15 mouse cellular contexts compared by ENCODE assay signal in the genomic region with DNA sequence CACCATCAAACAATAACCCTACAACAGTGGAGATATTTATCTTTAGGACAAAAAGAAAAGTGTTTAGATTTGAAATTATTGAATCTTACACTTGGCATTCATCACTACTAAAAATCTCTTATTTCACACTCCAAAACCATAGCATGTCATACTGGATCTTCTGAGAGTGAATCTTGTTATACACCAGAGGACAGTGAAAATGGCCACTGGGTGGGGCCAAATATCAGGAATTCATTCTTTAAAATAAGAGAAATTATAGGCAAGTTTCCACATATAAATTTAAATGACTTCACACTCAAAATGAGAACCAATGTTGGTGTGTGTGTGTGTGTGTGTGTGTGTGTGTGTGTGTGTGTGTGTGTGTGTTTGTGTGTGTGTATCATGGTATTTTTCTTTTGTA.
A peak's percentile ranks its signal among the peaks of the same experiment; 100 is the strongest.
DNase-seq lines count a peak whose midpoint lies in the region; ATAC-seq and TF ChIP-seq lines count a peak whose summit lies in the region.
"Had no signal": no experiment of that assay in that cellular context is flagged by ENCODE, and none has a peak within 500 bp of the region (broad histone marks: within the 10 kb centered on the region; RNA-seq: fewer than 3 reads in every experiment).

No protein-coding gene starts in this region.

- no peaks in the 10 kb centered on the region for H3K4me1 ChIP-seq in forebrain, postnatal 0 days (ENCODE audit: insufficient read depth)
- H3K4me1 ChIP-seq in forebrain, embryonic 13.5 days: 0 out of 2 replicates have a peak, but pooled peaks cover 7% of the 10 kb centered on the region
- H3K4me1 ChIP-seq in kidney, postnatal 0 days (replicated peaks; ENCODE audit: insufficient read depth, low read length): no peaks in the 10 kb centered on the region
- H3K4me1 ChIP-seq in kidney, embryonic 15.5 days: no peaks in the 10 kb centered on the region
- H3K4me1 ChIP-seq in lung, adult 2 months (ENCODE audit: control insufficient read depth, insufficient read depth, low read length): no peaks in the 10 kb centered on the region
- H3K4me1 ChIP-seq: heart, embryonic 13.5 days; stomach, embryonic 15.5 days had no signal

- H3K27me3 ChIP-seq in forebrain, postnatal 0 days (ENCODE audit: insufficient read depth, low read length): no peaks in the 10 kb centered on the region
- no peaks in the 10 kb centered on the region for H3K27me3 ChIP-seq in forebrain, embryonic 13.5 days
- H3K27me3 ChIP-seq in kidney, postnatal 0 days (ENCODE audit: insufficient read depth, low read length): no peaks in the 10 kb centered on the region
- no peaks in the 10 kb centered on the region for H3K27me3 ChIP-seq in kidney, embryonic 15.5 days
- H3K27me3 ChIP-seq: CH12.LX; heart, embryonic 13.5 days; stomach, embryonic 15.5 days had no signal

- no peak for TF ChIP-seq POLR2A in lung, adult 2 months (IDR thresholded peaks at IDR 0.05; ENCODE audit: borderline replicate concordance, extremely low read depth, low read depth, low read length)

- H3K4me3 ChIP-seq in forebrain, postnatal 0 days (ENCODE audit: low read depth, low read length): no peak overlapping the region
- no peak overlapping the region for H3K4me3 ChIP-seq in forebrain, embryonic 13.5 days
- no peak overlapping the region for H3K4me3 ChIP-seq in kidney, postnatal 0 days (replicated peaks; ENCODE audit: low read depth, low read length)
- H3K4me3 ChIP-seq in kidney, embryonic 15.5 days (replicated peaks): no peak overlapping the region
- no peak overlapping the region for H3K4me3 ChIP-seq in lung, adult 2 months (replicated peaks; ENCODE audit: extremely low read depth, low read depth, low read length)
- H3K4me3 ChIP-seq: heart, embryonic 13.5 days; stomach, embryonic 15.5 days had no signal

- no peak overlapping the region for H3K27ac ChIP-seq in forebrain, postnatal 0 days (ENCODE audit: low read depth, low read length)
- no peak overlapping the region for H3K27ac ChIP-seq in forebrain, embryonic 13.5 days
- H3K27ac ChIP-seq in kidney, postnatal 0 days: no peak overlapping the region
- H3K27ac ChIP-seq in kidney, embryonic 15.5 days: no peak overlapping the region
- H3K27ac ChIP-seq: heart, embryonic 13.5 days; macrophage; stomach, embryonic 15.5 days had no signal

- H3K9ac ChIP-seq in forebrain, postnatal 0 days: no peak overlapping the region
- H3K9ac ChIP-seq in forebrain, embryonic 13.5 days: no peak overlapping the region
- H3K9ac ChIP-seq in kidney, postnatal 0 days (ENCODE audit: low read depth, low read length): no peak overlapping the region
- no peak overlapping the region for H3K9ac ChIP-seq in kidney, embryonic 15.5 days
- H3K9ac ChIP-seq: heart, embryonic 13.5 days; stomach, embryonic 15.5 days had no signal

- ATAC-seq in forebrain, postnatal 0 days: no peak
- ATAC-seq in forebrain, embryonic 13.5 days: no peak
- ATAC-seq in kidney, postnatal 0 days (replicated peaks; ENCODE audit: low FRiP score, low read depth): no peak
- ATAC-seq in kidney, embryonic 15.5 days (replicated peaks; ENCODE audit: low FRiP score): no peak
- ATAC-seq: inflammation-experienced regulatory T-cells, adult 6 months had no signal

- H3K9me3 ChIP-seq in forebrain, postnatal 0 days (ENCODE audit: low read length): no peaks in the 10 kb centered on the region
- H3K9me3 ChIP-seq in forebrain, embryonic 13.5 days (replicated peaks): no peaks in the 10 kb centered on the region
- no peaks in the 10 kb centered on the region for H3K9me3 ChIP-seq in kidney, postnatal 0 days (replicated peaks; ENCODE audit: low read length)
- H3K9me3 ChIP-seq in kidney, embryonic 15.5 days (replicated peaks): no peaks in the 10 kb centered on the region
- H3K9me3 ChIP-seq: heart, embryonic 13.5 days; stomach, embryonic 15.5 days had no signal

- H3K4me2 ChIP-seq in forebrain, postnatal 0 days (ENCODE audit: low read depth): no peak overlapping the region
- no peak overlapping the region for H3K4me2 ChIP-seq in forebrain, embryonic 13.5 days
- no peak overlapping the region for H3K4me2 ChIP-seq in kidney, postnatal 0 days (ENCODE audit: low read length)
- H3K4me2 ChIP-seq in kidney, embryonic 15.5 days: no peak overlapping the region
- H3K4me2 ChIP-seq: heart, embryonic 13.5 days; stomach, embryonic 15.5 days had no signal

- peak; percentile 6; the same call in 1 of the 2 replicates for TF ChIP-seq CTCF in forebrain, postnatal 0 days (IDR thresholded peaks at IDR 0.05; ENCODE audit: low read depth)
- TF ChIP-seq CTCF in kidney, postnatal 0 days (IDR thresholded peaks at IDR 0.05; ENCODE audit: low read depth): peak; percentile 49; the same call in 1 of the 2 replicates
- no peak for TF ChIP-seq CTCF in lung, adult 2 months (IDR thresholded peaks at IDR 0.05; ENCODE audit: insufficient read depth, low read length)

- H3K36me3 ChIP-seq in forebrain, postnatal 0 days (ENCODE audit: insufficient read depth): no peaks in the 10 kb centered on the region
- H3K36me3 ChIP-seq in forebrain, embryonic 13.5 days (ENCODE audit: poor library complexity, severe bottlenecking): no peaks in the 10 kb centered on the region
- no peaks in the 10 kb centered on the region for H3K36me3 ChIP-seq in kidney, postnatal 0 days (ENCODE audit: insufficient read depth, low read length)
- H3K36me3 ChIP-seq in kidney, embryonic 15.5 days: no peaks in the 10 kb centered on the region
- H3K36me3 ChIP-seq: heart, embryonic 13.5 days; stomach, embryonic 15.5 days had no signal

- peak; percentile 11 for DNase-seq in forebrain, postnatal 0 days
- peak; percentile 39 for DNase-seq in kidney, postnatal 0 days (ENCODE audit: low spot score)
- DNase-seq in lung, postnatal 10 days: peak; percentile 21
- DNase-seq in lung, adult 2 months: no peak
- DNase-seq in lung, postnatal 14 days: peak; percentile 13
- no peak for DNase-seq in urinary bladder, postnatal 10 days (ENCODE audit: low spot score)
- DNase-seq: liver; thymus, postnatal 4 days had no signal

Comparison
In these comparisons a context has a peak if more than half of its experiments do, and no peak if none do; other contexts are left out.
1. DNase-seq: peak in forebrain, postnatal 0 days (single experiment), kidney, postnatal 0 days (single experiment), lung, postnatal 10 days (single experiment) and lung, postnatal 14 days (single experiment); none in lung, adult 2 months (single experiment) and urinary bladder, postnatal 10 days (single experiment).